ENCODE assay signal across 8 mouse cellular contexts in genomic region chr19:23893093-23893889, GRCm38 (mm10).
DNase-seq lines count a peak whose midpoint lies in the region; ATAC-seq lines count a peak whose summit lies in the region.

No protein-coding gene starts in this region.

- DNase-seq in Muller cell, postnatal 12 days (ENCODE audit: inconsistent ontology term) = peak; percentile 23
- peak; percentile 61 for DNase-seq in embryo, embryonic 10 days (ENCODE audit: low spot score)
- DNase-seq in gastrocnemius, postnatal 14 days = peak; percentile 68
- DNase-seq in intestine, embryonic 14.5 days (ENCODE audit: low spot score) = peak; percentile 81
- peak; percentile 67 to 80 for DNase-seq in left cerebral cortex, postnatal 14 days (ENCODE audit: low spot score in 2 of 2)
- peak; percentile 73 for DNase-seq in right cerebral cortex, postnatal 4 days
- no peak for DNase-seq in T-cell, adult 2 months (ENCODE audit: low spot score)

- peak; percentile 61 for ATAC-seq in intestine, embryonic 14.5 days (replicated peaks; ENCODE audit: low FRiP score, low TSS enrichment, low read depth)
- ATAC-seq in megakaryocyte progenitor cell, adult 5-6 weeks (replicated peaks; ENCODE audit: poor library complexity) = 0 out of 2 replicates have a peak, but pooled peaks have one; percentile 20

- WGBS in intestine, embryonic 14.5 days = 15% methylated on average over 110 of the region's 110 CpGs

- H3K36me3 ChIP-seq in intestine, embryonic 14.5 days (ENCODE audit: control insufficient read depth, insufficient read depth, low read length) = no peaks in the 10 kb centered on the region

- H3K4me2 ChIP-seq in intestine, embryonic 14.5 days (ENCODE audit: low read length) = peak overlapping the region; percentile 61

- peaks cover 31% of the 10 kb centered on the region for H3K27me3 ChIP-seq in intestine, embryonic 14.5 days (replicated peaks; ENCODE audit: control insufficient read depth, insufficient read depth, low read length)

- peak overlapping the region; percentile 45 for H3K4me3 ChIP-seq in intestine, embryonic 14.5 days (ENCODE audit: low read depth, low read length)

- H3K4me1 ChIP-seq in intestine, embryonic 14.5 days (replicated peaks; ENCODE audit: control insufficient read depth, insufficient read depth, low read length) = 0 out of 2 replicates have a peak, but pooled peaks cover 3% of the 10 kb centered on the region

- H3K27ac ChIP-seq in intestine, embryonic 14.5 days (ENCODE audit: low read depth) = no peak overlapping the region

- intact Hi-C loops in gastrocnemius, postnatal 14 days (cut with DNase I; ENCODE audit: low total_unique reads) = no loop called here
- intact Hi-C loops in left cerebral cortex, postnatal 14 days (cut with DNase I) = no loop called here

- no peaks in the 10 kb centered on the region for H3K9me3 ChIP-seq in intestine, embryonic 14.5 days (ENCODE audit: control insufficient read depth, low read length)

- peak overlapping the region; percentile 29; the same call in 1 of the 2 replicates for H3K9ac ChIP-seq in intestine, embryonic 14.5 days (ENCODE audit: low read length)
